Mouse (Mus musculus) left cerebral cortex, adult 11 months (tissue): ENCODE results near the gene Hps5.
"Not testable (repeated sequence)": the region's sequence is repeated elsewhere in the genome, so short reads cannot be mapped to it uniquely, and the experiment has no call there.

ENCODE experiments used
- DNase-seq: peaks from one replicate; pipeline ENCODE4 v3.0.0; 2022; ENCODE audit warnings: low spot score

Gene Hps5

GRCm38 (mm10) chr7:46795287-46796205 lies at the start of gene Hps5, which contains the start of gene Gtf2h1:
TSS of gene Hps5 (minus strand) at chr7:46796064.
TSS of gene Gtf2h1 (plus strand) at chr7:46796103.
- peak; percentile 93 for DNase-seq

- peak; percentile 79 for DNase-seq
These were observed 49.5 kb upstream of the Hps5 start for GRCm38 (mm10) chr7:46845211-46845977.

- no peak for DNase-seq
These were observed 47.7 kb upstream of the Hps5 start for GRCm38 (mm10) chr7:46843576-46843975.

GRCm38 (mm10) chr7:46842278-46842677 lies 46.4 kb upstream of the Hps5 start:
- DNase-seq: no peak

- no peak for DNase-seq
These were observed 45.1 kb upstream of the Hps5 start, which contains the start of gene Ldha for GRCm38 (mm10) chr7:46840787-46841525. TSS of gene Ldha (plus strand) at chr7:46841475.

- no peak for DNase-seq
These were observed 44.5 kb upstream of the Hps5 start for GRCm38 (mm10) chr7:46840326-46840725.

- no peak for DNase-seq
These were observed 44.0 kb upstream of the Hps5 start for GRCm38 (mm10) chr7:46839861-46840260.

GRCm38 (mm10) chr7:46839446-46839845 lies 43.6 kb upstream of the Hps5 start:
- DNase-seq: no peak

- peak; percentile 78 for DNase-seq
These were observed 43.0 kb upstream of the Hps5 start for GRCm38 (mm10) chr7:46838891-46839302.

- DNase-seq: no peak
These were observed 42.3 kb upstream of the Hps5 start for GRCm38 (mm10) chr7:46838104-46838671.

- DNase-seq: no peak
These were observed 41.2 kb upstream of the Hps5 start for GRCm38 (mm10) chr7:46837073-46837472.

- no peak for DNase-seq
These were observed 40.5 kb upstream of the Hps5 start for GRCm38 (mm10) chr7:46836357-46836756.

GRCm38 (mm10) chr7:46834994-46835610 lies 39.2 kb upstream of the Hps5 start:
- no peak for DNase-seq

GRCm38 (mm10) chr7:46833670-46834255 lies 37.9 kb upstream of the Hps5 start:
- DNase-seq: no peak

GRCm38 (mm10) chr7:46833266-46833665 lies 37.4 kb upstream of the Hps5 start:
- no peak for DNase-seq

- DNase-seq: not testable (repeated sequence)
These were observed 36.4 kb upstream of the Hps5 start for GRCm38 (mm10) chr7:46832112-46832810.

- DNase-seq: no peak
These were observed 35.8 kb upstream of the Hps5 start for GRCm38 (mm10) chr7:46831693-46832092.

- DNase-seq: no peak
These were observed 35.1 kb upstream of the Hps5 start for GRCm38 (mm10) chr7:46830799-46831590.

- DNase-seq: no peak
These were observed 34.0 kb upstream of the Hps5 start for GRCm38 (mm10) chr7:46829911-46830310.
